Mouse (Mus musculus): ENCODE measurements around the gene Rnf123.

Rnf123 gene

GRCm38 (mm10) chr9:108082988-108083431, at the start of gene Rnf123:
Gene Rnf123, minus strand, starts transcription at chr9:108083346.
- no peak for DNase-seq

GRCm38 (mm10) chr9:108132373-108132772, 49.2 kb upstream of the Rnf123 start:
- no peak for DNase-seq

DNA sequence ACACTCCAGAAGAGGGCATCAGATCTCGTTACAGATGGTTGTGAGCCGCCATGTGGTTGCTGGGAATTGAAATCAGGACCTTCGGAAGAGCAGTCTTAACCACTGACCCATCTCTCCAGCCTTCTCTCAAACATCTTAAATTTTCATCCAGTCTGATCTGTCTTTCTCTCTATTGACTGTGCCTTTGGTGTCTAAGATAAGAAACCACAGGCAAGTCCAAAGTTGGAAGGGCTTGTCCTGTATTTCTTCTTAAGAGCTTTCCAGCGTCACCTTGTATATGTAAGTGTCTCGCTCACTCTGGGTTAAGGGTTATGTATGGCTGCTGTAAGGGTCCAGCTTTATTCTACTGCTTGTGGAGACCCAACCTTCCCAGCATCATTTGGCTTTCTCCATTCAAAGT, 48.4 kb upstream of the Rnf123 start:
- no peak for DNase-seq

- no peak for DNase-seq
Observed at GRCm38 (mm10) chr9:108129042-108129948, 46.1 kb upstream of the Rnf123 start.

- no peak for DNase-seq
Observed at GRCm38 (mm10) chr9:108128248-108128647, 45.1 kb upstream of the Rnf123 start.

DNA sequence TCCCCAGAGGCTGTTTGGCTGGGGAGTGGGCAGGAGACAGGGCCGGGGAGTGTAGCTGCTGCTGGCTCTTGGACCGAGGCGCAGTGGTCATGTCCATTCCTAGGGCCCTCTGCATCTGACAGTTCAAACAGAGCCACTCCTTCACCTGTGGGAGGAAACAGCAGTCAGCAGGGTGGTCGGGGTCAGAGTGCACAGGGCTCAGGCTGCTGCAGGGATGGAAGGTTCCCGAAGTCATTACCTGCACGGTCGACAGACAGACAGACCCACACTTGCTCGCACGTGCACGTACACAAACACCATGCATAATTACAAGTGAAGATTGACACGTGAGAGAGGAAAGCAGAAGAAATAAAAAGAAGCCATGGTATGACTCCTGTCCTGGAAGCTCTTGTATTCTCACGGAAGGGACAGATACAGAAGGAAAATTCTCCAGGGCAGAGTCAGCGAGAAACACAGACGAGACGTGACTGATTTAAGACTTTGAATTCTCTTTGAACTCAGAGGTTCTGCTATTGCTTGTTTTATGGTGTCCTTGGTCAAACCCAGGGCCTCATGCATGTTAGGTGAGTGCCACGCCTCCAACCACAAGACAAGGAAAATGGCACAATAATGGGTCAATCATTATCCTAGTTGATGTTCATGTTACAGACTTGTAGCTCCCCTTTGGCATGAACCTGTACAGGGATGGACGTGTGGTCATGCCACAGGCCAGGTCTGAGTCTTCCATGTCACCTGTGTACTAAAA, 43.5 kb upstream of the Rnf123 start:
- no peak for DNase-seq

DNA sequence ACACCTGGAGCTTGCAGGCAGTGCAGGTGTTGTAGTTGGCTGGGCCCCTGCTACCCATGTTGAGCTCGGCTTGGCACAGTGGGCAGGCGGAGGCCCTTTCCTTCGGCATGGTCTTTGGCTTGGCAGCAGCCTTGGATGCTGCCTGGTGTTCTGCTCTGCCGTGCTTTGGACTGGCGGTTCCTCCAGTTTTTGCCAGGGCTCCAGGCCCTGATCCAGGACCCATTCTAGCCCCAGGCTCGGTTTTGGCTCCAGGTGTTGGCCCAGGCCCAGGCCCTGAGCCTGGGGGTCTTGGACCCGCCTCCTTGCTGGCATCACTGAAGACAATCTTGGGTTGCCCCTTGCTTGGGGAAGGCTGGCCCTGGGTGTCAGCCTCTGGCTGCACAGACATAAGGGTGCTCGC, 42.6 kb upstream of the Rnf123 start:
- no peak for DNase-seq

GRCm38 (mm10) chr9:108123916-108124315, 40.8 kb upstream of the Rnf123 start:
- DNase-seq, result no peak

GRCm38 (mm10) chr9:108121170-108121969, 38.2 kb upstream of the Rnf123 start:
- no peak for DNase-seq

DNA sequence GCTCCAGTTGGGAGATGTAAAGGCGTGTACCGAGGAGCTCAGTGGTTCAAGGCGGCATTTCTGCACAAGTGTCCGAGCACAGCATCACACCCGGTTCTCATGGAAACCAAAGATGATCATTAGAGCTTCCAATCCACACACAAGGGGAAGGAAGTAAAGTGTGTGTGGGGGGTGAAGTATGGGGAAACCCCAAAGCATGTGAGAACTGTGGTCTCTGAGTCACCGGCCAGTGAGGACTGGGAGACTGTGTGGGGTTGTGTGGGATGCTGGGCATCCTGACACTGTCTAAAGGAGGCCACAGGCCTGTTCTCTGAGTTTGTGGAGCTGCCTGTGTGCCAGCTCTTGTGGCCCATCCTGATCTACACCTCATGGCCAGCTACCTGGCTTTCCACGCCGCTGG, 37.5 kb upstream of the Rnf123 start:
- DNase-seq, result no peak

DNA sequence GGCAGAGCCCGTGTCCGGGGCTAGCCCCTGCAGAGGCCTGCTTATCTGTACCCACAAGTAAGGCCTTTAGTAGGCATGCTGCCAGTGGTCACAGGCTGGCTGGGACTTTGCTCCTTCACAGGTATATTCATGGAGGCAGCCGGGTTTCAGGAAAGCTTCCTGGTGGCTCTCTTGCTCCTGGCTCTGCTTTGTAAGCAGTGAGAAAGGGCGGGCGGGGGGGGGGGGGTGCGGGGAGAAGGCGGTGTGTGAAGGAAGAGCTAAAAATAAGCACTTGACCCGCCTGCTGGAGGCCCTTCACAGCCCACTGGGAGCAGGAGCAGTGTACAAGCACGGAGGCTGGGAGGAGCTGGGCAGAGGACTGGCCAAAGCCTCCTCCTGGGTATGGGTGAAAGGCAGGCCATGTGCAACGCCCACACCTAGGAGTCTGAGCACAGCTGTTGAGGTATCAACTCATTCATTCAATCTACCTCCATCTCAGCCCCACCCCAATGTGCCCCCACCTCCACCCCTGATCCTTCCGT, 36.8 kb upstream of the Rnf123 start:
- DNase-seq, result no peak

- DNase-seq, result no peak
Observed at GRCm38 (mm10) chr9:108117143-108117542, 34.0 kb upstream of the Rnf123 start.

GRCm38 (mm10) chr9:108115290-108116077, 32.3 kb upstream of the Rnf123 start:
- DNase-seq, result no peak

GRCm38 (mm10) chr9:108112719-108113340, 29.7 kb upstream of the Rnf123 start:
- no peak for DNase-seq

GRCm38 (mm10) chr9:108111593-108112121, 28.5 kb upstream of the Rnf123 start:
- DNase-seq, result no peak

DNA sequence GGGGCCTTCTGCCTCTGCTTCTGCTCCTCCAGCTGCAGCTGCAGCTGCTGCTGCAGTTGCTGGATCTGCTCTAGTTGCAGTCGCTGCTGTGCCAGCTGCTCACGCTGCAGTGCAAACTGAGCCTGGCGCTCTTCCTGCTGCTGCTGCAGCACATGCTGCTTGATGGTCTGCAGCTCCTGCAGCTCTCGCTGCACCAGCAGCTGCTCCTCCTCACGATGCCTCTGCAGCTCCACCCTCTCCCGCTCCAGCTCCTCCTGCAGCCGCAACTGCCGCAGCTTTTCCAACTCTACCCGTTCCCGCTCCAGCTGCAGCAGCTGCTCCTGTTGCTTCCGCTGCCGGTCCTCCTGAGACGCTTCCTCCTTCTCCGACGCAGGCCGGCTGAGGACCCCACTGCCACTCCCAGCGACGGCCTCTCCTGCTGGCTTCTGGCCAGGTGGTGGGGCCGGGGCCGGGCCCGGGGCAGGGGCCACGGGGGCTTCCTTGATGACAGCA, 28.0 kb upstream of the Rnf123 start:
- peak; percentile 34 for DNase-seq

DNA sequence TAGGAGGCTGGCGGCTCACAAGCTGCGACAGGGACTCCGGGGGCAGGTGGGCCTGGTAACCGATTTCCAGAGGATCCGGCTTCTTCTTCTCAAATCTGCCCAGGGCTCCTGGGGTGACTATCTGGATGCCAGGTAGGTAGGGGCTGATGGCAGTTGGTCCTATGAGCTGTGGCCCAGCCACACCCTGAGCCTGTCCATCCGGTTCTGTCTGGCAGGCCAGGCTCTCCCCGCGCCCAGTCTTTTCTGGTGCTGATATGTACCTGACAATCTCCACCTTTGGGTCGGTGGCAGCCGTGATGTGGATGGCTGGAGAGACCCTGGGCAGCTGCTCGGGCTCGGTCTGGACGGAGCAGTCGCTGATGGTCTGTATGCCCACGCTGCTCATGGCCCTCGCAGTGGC, 27.0 kb upstream of the Rnf123 start:
- DNase-seq, result no peak

GRCm38 (mm10) chr9:108107867-108108266, 24.7 kb upstream of the Rnf123 start:
- no peak for DNase-seq

DNA sequence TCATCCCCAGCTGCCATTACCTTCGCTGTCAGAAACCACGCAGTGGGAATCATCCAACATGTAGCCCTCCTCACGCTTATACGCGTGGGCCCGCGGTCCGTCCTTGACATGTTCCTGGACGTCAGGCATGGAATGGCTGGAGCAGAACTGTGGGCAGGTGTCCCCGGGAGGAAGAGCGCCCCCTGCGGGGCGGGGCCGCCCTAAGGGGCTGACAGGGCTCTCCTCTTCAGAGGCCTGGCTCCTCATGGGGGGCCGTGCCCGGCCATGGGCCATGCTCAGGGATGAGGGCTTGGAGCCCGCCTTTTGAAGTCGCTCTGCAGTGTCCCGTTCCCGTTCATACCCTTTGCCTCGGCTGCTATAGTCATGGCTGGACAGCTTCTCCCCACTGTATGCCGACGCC, 22.9 kb upstream of the Rnf123 start:
- DNase-seq, result no peak

- no peak for DNase-seq
Observed at GRCm38 (mm10) chr9:108105549-108105863, 22.4 kb upstream of the Rnf123 start.
